Mouse (Mus musculus) cerebellum, adult 2 months (tissue): ENCODE measurements around the gene Tmie. TPM values are rescaled to one million over a fixed set of nuclear protein-coding genes. Genes with fewer than 3 reads are reported as not detected.

Experiments
- DNase-seq, 2 experiments: peaks; one replicate each; pipeline ENCODE4 v3.0.0; 2021
- H3K27ac ChIP-seq: fragments of 200-500 bp; 2 replicates; pipeline ENCODE4 v1.5.1; 2012; ENCODE audit warnings: low read length, control low read depth, inconsistent platforms; ENCODE audit not compliant: insufficient read depth
- H3K27me3 ChIP-seq: fragments of 200-500 bp; 2 replicates; pipeline ENCODE4 v1.6.1; 2012; ENCODE audit warnings: inconsistent platforms, mild to moderate bottlenecking, low read length, moderate library complexity; ENCODE audit not compliant: control insufficient read depth, insufficient read depth
- H3K4me1 ChIP-seq: fragments of 200-500 bp; 2 replicates; pipeline ENCODE4 v1.6.1; 2011; ENCODE audit warnings: low read length; ENCODE audit not compliant: control insufficient read depth, insufficient read depth
- H3K4me3 ChIP-seq: fragments of 200-500 bp; replicated peaks from 2 replicates; pipeline ENCODE3; 2011; ENCODE audit warnings: mild to moderate bottlenecking, low read depth, low read length, control low read depth; ENCODE audit not compliant: insufficient read depth
- CTCF ChIP-seq: fragments of 200-500 bp; IDR thresholded peaks from 2 replicates; pipeline ENCODE4 v1.5.1; 2011; ENCODE audit warnings: low read depth, mild to moderate bottlenecking, control low read depth, low read length, moderate library complexity, borderline replicate concordance; ENCODE audit not compliant: insufficient read depth
- POLR2A ChIP-seq: fragments of 200-500 bp; IDR thresholded peaks from 2 replicates; pipeline ENCODE4 v1.6.1; 2011; ENCODE audit warnings: low read length, control low read depth, borderline replicate concordance; ENCODE audit not compliant: insufficient read depth
- WGBS: fragments of 180-500 bp; shearing (Covaris S2); methylation state at CpG from one replicate; pipeline ENCODE4 v1.1.7; 2018; 5-methylcytosine and 5-hydroxymethylcytosine counted together
- polyA plus RNA-seq: library from polyadenylated mRNA; depleted of rRNA; stranded (reverse); fragments of >200 nt; gene quantifications from 2 replicates; pipeline ENCODE4 v1.2.3, GENCODE M21; 2012

Gene Tmie
- polyA plus RNA-seq, 1 experiment: 3.7 TPM

- H3K27ac ChIP-seq: no peak overlapping the region
- 59% methylated on average over 5 of the region's 5 CpGs for whole genome bisulfite sequencing
- no peaks in the 10 kb centered on the region for H3K4me1 ChIP-seq
- TF ChIP-seq POLR2A (no peak), CTCF (no peak)
- DNase-seq: no peak
- no peaks in the 10 kb centered on the region for H3K27me3 ChIP-seq
- H3K4me3 ChIP-seq: no peak overlapping the region
Measured at GRCm38 (mm10) chr9:110895507-110895906, 15.6 kb upstream of the Tmie start.

- Histone ChIP-seq H3K27ac (no peak overlapping the region), H3K4me1 (no peaks in the 10 kb centered on the region), H3K4me3 (no peak overlapping the region), H3K27me3 (no peaks in the 10 kb centered on the region)
- DNase-seq: no peak
- 83% methylated on average over 10 of the region's 10 CpGs for WGBS
- no peak for TF ChIP-seq CTCF
- TF ChIP-seq POLR2A: no peak
Measured at GRCm38 (mm10) chr9:110893429-110893828, 13.5 kb upstream of the Tmie start.

- DNase-seq: no peak
- Histone ChIP-seq H3K4me1 (no peaks in the 10 kb centered on the region), H3K27ac (no peak overlapping the region), H3K27me3 (no peaks in the 10 kb centered on the region), H3K4me3 (no peak overlapping the region)
- 47% methylated on average over 3 of the region's 3 CpGs for WGBS
- TF ChIP-seq POLR2A (no peak), CTCF (no peak)
Measured at GRCm38 (mm10) chr9:110892552-110892951, 12.6 kb upstream of the Tmie start.

GRCm38 (mm10) chr9:110891077-110891828, 11.3 kb upstream of the Tmie start:
- Histone ChIP-seq H3K4me1 (no peaks in the 10 kb centered on the region), H3K27ac (no peak overlapping the region), H3K4me3 (no peak overlapping the region), H3K27me3 (no peaks in the 10 kb centered on the region)
- no peak for DNase-seq
- TF ChIP-seq POLR2A (no peak), CTCF (no peak)
- 84% methylated on average over 12 of the region's 12 CpGs for WGBS

- Histone ChIP-seq H3K4me3 (no peak overlapping the region), H3K4me1 (no peaks in the 10 kb centered on the region), H3K27me3 (no peaks in the 10 kb centered on the region), H3K27ac (no peak overlapping the region)
- TF ChIP-seq CTCF (no peak), POLR2A (no peak)
- no peak for DNase-seq
- 20% methylated on average over 21 of the region's 21 CpGs for WGBS
Measured at GRCm38 (mm10) chr9:110890026-110890783, 10.3 kb upstream of the Tmie start.

DNA sequence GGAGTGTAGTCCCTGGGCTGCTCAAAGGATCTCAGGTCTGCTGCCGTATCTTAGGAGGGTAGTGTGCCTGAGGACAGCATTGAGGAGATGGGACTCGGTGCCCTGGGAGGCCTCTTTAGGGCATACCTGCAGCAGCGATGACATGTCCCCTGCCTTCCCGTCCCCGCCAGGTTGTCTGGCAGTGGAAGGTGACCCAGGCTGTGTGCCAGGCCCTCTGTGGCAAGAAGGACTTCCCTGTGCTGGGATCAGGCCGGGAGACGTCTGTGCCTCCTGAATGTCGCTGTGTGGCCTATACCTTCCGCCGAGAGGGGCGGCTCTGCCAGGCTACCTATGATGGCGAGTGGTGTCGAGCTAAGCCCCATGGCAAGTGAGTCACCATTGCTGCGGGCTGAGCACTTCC, 9.0 kb upstream of the Tmie start:
- DNase-seq: no peak
- 71% methylated on average over 14 of the region's 14 CpGs for WGBS
- Histone ChIP-seq H3K4me1 (no peaks in the 10 kb centered on the region), H3K27ac (no peak overlapping the region), H3K4me3 (no peak overlapping the region), H3K27me3 (no peaks in the 10 kb centered on the region)
- no peak for TF ChIP-seq POLR2A
- no peak for TF ChIP-seq CTCF

- no peak overlapping the region for H3K27ac ChIP-seq
- DNase-seq: no peak
- TF ChIP-seq CTCF: no peak
- no peak for TF ChIP-seq POLR2A
- H3K4me3 ChIP-seq: no peak overlapping the region
- no peaks in the 10 kb centered on the region for H3K4me1 ChIP-seq
- WGBS: 60% methylated on average over 9 of the region's 9 CpGs
- no peaks in the 10 kb centered on the region for H3K27me3 ChIP-seq
Measured at GRCm38 (mm10) chr9:110887388-110888303, 7.7 kb upstream of the Tmie start.

DNA sequence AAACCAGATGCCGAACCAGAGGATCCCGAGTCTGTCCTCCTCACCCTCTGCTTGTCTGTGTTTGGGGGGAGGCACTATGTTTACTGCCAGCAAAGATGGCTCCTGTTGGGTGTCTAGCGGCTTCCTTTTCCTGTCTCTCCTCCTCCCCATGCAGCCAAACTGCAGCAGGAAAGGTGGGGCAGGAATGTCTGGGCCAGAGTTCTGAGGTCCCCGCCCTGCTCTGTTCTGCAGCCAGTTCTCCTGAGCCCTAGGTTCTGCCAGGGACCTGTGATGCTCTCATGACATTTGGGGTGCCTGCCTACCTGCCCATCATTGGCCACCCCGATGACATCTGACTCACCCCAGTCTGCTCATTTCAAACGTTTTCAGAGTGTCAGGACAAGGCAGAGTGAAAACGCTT, 2.0 kb upstream of the Tmie start:
- no peaks in the 10 kb centered on the region for H3K27me3 ChIP-seq
- peaks cover 4% of the 10 kb centered on the region for H3K4me1 ChIP-seq
- no peak overlapping the region for H3K4me3 ChIP-seq
- 77% methylated on average over 7 of the region's 7 CpGs for WGBS
- TF ChIP-seq POLR2A: no peak
- no peak for TF ChIP-seq CTCF
- DNase-seq: no peak
- no peak overlapping the region for H3K27ac ChIP-seq
